Mouse (Mus musculus): ENCODE results near the gene Kirrel3. TPM values are rescaled to one million over a fixed set of nuclear protein-coding genes. Genes with fewer than 3 reads are reported as not detected.

Kirrel3 gene
- polyA plus RNA-seq, 1 experiment: not detected

DNA sequence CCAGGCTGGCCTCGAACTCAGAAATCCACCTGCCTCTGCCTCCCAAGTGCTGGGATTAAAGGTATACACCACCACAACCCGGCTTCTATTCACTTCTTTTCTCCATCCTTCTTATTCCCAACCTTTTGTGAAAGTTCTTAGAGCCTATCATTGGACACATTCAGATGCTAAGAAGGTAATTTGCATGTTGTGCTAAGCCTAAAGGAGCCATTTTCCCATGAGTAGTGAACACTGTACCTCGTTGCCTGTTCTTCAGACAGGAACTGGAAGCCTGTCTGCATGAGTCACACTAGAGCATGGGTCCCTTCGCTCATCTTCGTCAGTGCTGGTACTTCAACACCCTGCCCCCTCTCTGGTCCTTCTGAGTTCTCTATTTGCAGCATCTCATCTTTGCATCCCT lies 268.2 kb downstream of the Kirrel3 start:
- no peak overlapping the region for H3K4me3 ChIP-seq (replicated peaks)
- H3K9me3 ChIP-seq (ENCODE audit: control insufficient read depth, low read length): no peaks in the 10 kb centered on the region
- H3K36me3 ChIP-seq (ENCODE audit: control insufficient read depth): no peaks in the 10 kb centered on the region
- no peaks in the 10 kb centered on the region for H3K27me3 ChIP-seq (ENCODE audit: control insufficient read depth)
- no peaks in the 10 kb centered on the region for H3K4me1 ChIP-seq (ENCODE audit: control insufficient read depth)
- TF ChIP-seq GATA1 (IDR thresholded peaks at IDR 0.05; ENCODE audit: low read length) (no peak), TAL1 (IDR thresholded peaks at IDR 0.05; ENCODE audit: low read length) (no peak)

DNA sequence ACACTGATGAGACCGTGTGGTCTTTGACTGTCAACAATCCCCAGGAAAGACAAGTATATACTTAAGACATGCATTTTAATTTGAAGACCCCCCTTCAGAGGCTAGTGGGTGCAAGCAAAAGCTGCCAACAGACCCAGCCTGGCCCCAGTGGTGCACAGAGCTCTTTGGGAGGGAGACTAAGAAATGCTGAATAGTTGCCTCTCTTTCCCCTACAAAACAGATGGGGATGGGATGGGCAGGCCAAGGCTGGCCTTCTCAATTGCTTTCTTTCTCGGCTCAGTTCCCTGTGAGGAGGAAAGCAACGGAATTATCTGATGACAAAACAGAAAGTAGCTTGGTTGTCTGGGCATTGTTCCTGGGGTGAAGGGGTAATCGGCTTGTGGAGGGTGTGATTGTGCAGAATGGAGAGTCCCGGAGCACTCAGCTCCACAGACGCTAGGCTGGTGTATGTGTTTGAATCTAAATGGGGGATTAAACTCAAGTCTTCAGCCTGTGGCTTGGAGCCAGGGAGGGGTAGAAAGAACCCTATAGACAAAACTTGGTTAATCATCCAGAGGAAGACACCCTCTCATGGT lies 268.9 kb downstream of the Kirrel3 start:
- Histone ChIP-seq H3K4me1 (ENCODE audit: control insufficient read depth) (no peaks in the 10 kb centered on the region), H3K27me3 (ENCODE audit: control insufficient read depth) (no peaks in the 10 kb centered on the region), H3K4me3 (replicated peaks) (no peak overlapping the region), H3K36me3 (ENCODE audit: control insufficient read depth) (no peaks in the 10 kb centered on the region), H3K9me3 (ENCODE audit: control insufficient read depth, low read length) (no peaks in the 10 kb centered on the region)
- no peak for TF ChIP-seq GATA1 (IDR thresholded peaks at IDR 0.05; ENCODE audit: low read length)
- no peak for TF ChIP-seq TAL1 (IDR thresholded peaks at IDR 0.05; ENCODE audit: low read length)

DNA sequence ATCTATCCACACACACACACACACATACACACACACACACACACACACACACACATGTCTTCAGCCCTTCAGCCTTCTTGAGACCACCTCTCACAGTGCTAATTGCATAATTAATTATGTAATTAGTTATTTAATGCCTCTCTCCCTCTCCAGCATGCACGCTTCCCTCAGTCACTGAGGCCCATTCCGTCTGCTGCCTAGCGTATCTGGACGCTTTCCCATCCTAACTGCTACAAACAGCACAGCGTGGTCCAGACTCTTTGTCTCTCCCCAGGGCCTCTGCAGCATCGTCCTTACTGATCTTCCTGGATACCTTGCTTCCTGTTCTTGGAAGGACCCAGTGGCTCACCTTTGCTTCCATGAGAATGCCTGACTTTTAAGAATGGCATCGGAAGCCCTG lies 270.4 kb downstream of the Kirrel3 start:
- no peaks in the 10 kb centered on the region for H3K36me3 ChIP-seq (ENCODE audit: control insufficient read depth)
- no peaks in the 10 kb centered on the region for H3K4me1 ChIP-seq (ENCODE audit: control insufficient read depth)
- H3K27me3 ChIP-seq (ENCODE audit: control insufficient read depth): no peaks in the 10 kb centered on the region
- H3K9me3 ChIP-seq (ENCODE audit: control insufficient read depth, low read length): no peaks in the 10 kb centered on the region
- H3K4me3 ChIP-seq (replicated peaks): no peak overlapping the region
- TF ChIP-seq GATA1 (IDR thresholded peaks at IDR 0.05; ENCODE audit: low read length) (no peak), TAL1 (IDR thresholded peaks at IDR 0.05; ENCODE audit: low read length) (no peak)

DNA sequence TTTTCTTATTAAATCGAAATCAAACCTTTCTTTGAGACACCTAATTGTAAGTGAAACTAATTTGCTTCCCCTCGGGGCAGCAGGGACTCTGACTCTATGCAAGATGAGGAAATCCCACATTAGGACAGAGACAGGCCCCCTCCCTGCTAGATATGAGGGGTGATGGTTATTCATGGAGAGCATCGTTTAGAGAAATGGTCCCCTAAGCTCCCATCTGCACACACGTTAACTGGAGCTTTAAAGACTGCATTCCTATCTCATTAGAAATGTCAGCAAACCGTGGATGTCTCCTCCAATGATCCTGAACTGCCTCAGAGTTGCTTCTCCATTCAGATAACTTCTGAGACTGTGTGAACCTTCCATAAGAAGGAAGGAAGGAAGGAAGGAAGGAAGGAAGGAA lies 273.2 kb downstream of the Kirrel3 start:
- Histone ChIP-seq H3K27me3 (ENCODE audit: control insufficient read depth) (no peaks in the 10 kb centered on the region), H3K36me3 (ENCODE audit: control insufficient read depth) (no peaks in the 10 kb centered on the region), H3K4me3 (replicated peaks) (no peak overlapping the region), H3K4me1 (ENCODE audit: control insufficient read depth) (no peaks in the 10 kb centered on the region), H3K9me3 (ENCODE audit: control insufficient read depth, low read length) (no peaks in the 10 kb centered on the region)
- no peak for TF ChIP-seq TAL1 (IDR thresholded peaks at IDR 0.05; ENCODE audit: low read length)
- TF ChIP-seq GATA1 (IDR thresholded peaks at IDR 0.05; ENCODE audit: low read length): no peak

DNA sequence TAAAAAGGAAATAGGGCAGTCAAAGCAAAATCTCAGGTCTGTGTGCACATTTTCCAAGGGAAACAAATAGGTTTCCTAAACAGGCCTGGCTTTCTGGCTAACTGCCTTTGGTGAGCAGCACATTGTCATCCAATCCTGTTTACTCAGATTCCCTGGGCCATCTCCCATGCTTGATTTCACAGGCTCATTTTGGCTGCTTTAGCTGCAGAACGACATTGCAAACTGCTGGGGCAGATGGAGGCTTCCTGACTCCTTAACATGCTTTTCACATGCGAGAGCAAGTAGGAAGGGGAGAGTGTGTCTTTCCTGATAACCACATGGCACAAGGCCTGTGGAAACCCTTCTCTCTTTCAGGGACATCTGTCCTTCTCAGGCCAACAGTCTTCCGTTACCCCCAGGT lies 274.8 kb downstream of the Kirrel3 start:
- H3K27me3 ChIP-seq (ENCODE audit: control insufficient read depth): no peaks in the 10 kb centered on the region
- H3K4me3 ChIP-seq (replicated peaks): no peak overlapping the region
- no peaks in the 10 kb centered on the region for H3K9me3 ChIP-seq (ENCODE audit: control insufficient read depth, low read length)
- H3K4me1 ChIP-seq (ENCODE audit: control insufficient read depth): no peaks in the 10 kb centered on the region
- H3K36me3 ChIP-seq (ENCODE audit: control insufficient read depth): no peaks in the 10 kb centered on the region
- TF ChIP-seq GATA1 (IDR thresholded peaks at IDR 0.05; ENCODE audit: low read length) (no peak), TAL1 (IDR thresholded peaks at IDR 0.05; ENCODE audit: low read length) (no peak)

DNA sequence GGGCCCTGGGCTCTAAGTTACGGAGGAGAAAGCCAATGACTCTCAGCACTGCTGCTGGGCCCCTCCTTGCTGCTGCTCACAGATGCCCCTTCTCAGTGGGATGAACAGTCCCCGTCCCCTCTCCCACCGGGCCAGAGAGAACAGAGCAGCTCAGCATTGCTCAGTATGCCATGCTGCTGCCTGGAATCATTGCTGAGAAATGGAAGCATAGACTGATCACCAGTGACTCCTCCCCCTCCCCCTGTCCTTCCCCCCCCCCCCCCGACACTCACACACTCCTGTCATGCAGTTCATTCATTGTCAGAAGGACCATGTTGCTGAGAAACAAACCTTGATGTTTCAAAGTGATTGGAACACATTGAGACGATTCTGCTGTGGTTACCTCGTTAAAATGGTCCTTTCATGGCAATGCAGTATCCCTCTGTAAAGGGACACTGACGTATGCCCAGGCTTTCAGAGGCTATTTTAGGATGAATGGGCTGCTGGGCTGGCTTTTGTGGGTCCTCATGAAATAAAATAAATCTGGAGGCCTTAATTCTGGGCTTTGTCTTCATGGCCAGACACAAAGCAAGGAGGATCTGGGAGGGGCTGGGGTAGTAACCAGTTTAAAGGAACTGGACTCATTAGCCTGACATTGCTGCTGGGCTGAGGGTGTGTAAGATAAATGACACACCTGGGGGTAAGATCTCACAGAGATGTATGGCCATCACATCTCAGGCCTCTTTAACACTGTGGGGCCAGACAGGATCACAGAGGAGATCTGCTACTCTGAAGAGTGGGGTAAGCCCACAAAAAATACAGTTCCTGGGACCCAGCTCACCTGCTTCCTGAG lies 281.3 kb downstream of the Kirrel3 start:
- TF ChIP-seq TAL1 (IDR thresholded peaks at IDR 0.05; ENCODE audit: low read length): no peak
- no peak for TF ChIP-seq GATA1 (IDR thresholded peaks at IDR 0.05; ENCODE audit: low read length)
- no peaks in the 10 kb centered on the region for H3K36me3 ChIP-seq (ENCODE audit: control insufficient read depth)
- no peaks in the 10 kb centered on the region for H3K9me3 ChIP-seq (ENCODE audit: control insufficient read depth, low read length)
- H3K4me1 ChIP-seq (ENCODE audit: control insufficient read depth): no peaks in the 10 kb centered on the region
- no peaks in the 10 kb centered on the region for H3K27me3 ChIP-seq (ENCODE audit: control insufficient read depth)
- no peak overlapping the region for H3K4me3 ChIP-seq (replicated peaks)

DNA sequence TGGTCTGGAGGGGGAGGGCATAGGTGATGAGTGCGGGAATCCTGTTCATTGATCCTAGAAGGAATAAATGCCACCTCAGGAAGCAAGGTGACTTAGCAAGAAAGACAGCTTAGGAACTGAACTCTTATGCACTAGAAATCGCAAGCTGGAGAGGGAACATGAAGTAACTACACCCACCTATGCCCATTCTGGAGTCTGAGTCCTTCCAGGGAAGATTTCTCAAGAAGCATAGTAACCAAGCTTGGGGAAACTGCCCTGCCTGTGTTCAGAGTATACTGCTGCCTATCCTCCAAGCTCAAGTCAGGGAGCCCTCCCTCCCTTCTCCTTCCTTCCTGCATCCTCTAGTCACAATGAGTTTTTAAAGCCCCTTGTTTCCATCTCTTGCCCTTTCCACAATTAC lies 283.3 kb downstream of the Kirrel3 start:
- no peaks in the 10 kb centered on the region for H3K36me3 ChIP-seq (ENCODE audit: control insufficient read depth)
- no peak overlapping the region for H3K4me3 ChIP-seq (replicated peaks)
- no peaks in the 10 kb centered on the region for H3K9me3 ChIP-seq (ENCODE audit: control insufficient read depth, low read length)
- no peaks in the 10 kb centered on the region for H3K27me3 ChIP-seq (ENCODE audit: control insufficient read depth)
- H3K4me1 ChIP-seq (ENCODE audit: control insufficient read depth): no peaks in the 10 kb centered on the region
- TF ChIP-seq GATA1 (IDR thresholded peaks at IDR 0.05; ENCODE audit: low read length): no peak

DNA sequence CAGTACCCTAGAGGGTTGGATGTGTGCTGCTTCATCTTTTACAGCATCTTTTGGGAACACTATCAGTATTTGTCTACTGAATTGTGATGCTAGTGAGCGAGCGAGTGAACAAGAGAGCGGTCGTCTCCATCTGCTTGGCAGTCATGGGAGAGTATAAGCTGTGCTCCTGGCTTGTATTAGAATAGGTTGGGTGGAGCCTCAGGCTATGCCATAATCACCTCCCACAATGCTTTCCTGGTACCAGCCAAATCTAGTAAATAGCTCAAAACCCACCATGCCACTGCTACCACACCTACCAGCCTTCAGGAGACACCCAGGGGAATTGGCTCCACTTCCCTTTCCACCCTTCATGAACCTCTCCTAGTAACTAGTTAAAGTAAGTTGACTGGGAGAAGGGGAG lies 285.3 kb downstream of the Kirrel3 start:
- Histone ChIP-seq H3K4me1 (ENCODE audit: control insufficient read depth) (no peaks in the 10 kb centered on the region), H3K4me3 (replicated peaks) (no peak overlapping the region), H3K9me3 (ENCODE audit: control insufficient read depth, low read length) (no peaks in the 10 kb centered on the region; the same call in 1 of the 2 replicates)

DNA sequence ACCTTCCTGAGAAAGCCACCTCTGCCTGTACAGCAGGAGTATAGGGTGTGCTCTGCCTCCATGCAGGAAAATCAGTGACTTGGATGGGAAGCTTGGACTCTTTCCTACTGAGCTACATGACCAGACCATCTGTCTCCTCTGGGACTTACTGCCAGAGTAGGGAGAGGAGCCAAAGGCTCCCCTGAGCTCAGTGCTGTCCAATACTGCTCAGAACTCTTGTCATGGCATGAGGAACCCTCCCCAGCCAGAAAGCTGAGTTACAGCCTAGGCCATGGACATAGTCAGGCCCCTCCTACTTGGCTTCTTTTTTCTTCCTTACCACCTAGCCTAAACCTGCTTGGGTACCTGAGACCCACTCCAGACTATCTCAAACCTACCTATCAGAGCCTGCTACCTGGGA lies 285.7 kb downstream of the Kirrel3 start:
- no peak for TF ChIP-seq TAL1 (IDR thresholded peaks at IDR 0.05; ENCODE audit: low read length)
- TF ChIP-seq GATA1 (IDR thresholded peaks at IDR 0.05; ENCODE audit: low read length): no peak
- no peak overlapping the region for H3K4me3 ChIP-seq (replicated peaks)

More for the DNA sequence above, 285.3 kb downstream of the Kirrel3 start:
- no peaks in the 10 kb centered on the region for H3K36me3 ChIP-seq (ENCODE audit: control insufficient read depth)
- TF ChIP-seq GATA1 (IDR thresholded peaks at IDR 0.05; ENCODE audit: low read length): no peak
- no peak for TF ChIP-seq TAL1 (IDR thresholded peaks at IDR 0.05; ENCODE audit: low read length)
- H3K27me3 ChIP-seq (ENCODE audit: control insufficient read depth): no peaks in the 10 kb centered on the region

More for the DNA sequence above, 285.7 kb downstream of the Kirrel3 start:
- Histone ChIP-seq H3K27me3 (ENCODE audit: control insufficient read depth) (no peaks in the 10 kb centered on the region), H3K4me1 (ENCODE audit: control insufficient read depth) (no peaks in the 10 kb centered on the region), H3K36me3 (ENCODE audit: control insufficient read depth) (no peaks in the 10 kb centered on the region), H3K9me3 (ENCODE audit: control insufficient read depth, low read length) (no peaks in the 10 kb centered on the region; the same call in 1 of the 2 replicates)
